Mouse (Mus musculus): ENCODE measurements at regions not wholly inside any gene's neighbourhood (a gene's known extent, or its start where the extent isn't known, plus 50 kb on each side); places are given as distances from the start of the nearest gene placed in this dataset.

- DNase-seq (ENCODE audit: low spot score in 2 of 2), result no peak
Observed at GRCm38 (mm10) chr14:71231223-71231815, 631.7 kb upstream of the Fam160b2 start.

- DNase-seq (ENCODE audit: low spot score in 2 of 2), result no peak
Observed at GRCm38 (mm10) chr14:71230484-71231188, 631.0 kb upstream of the Fam160b2 start.

- DNase-seq (ENCODE audit: low spot score in 2 of 2), result no peak
Observed at GRCm38 (mm10) chr14:71229955-71230354, 630.3 kb upstream of the Fam160b2 start.

- no peak for DNase-seq (ENCODE audit: low spot score in 2 of 2)
Observed at GRCm38 (mm10) chr14:71228894-71229446, 629.3 kb upstream of the Fam160b2 start.

GRCm38 (mm10) chr14:71217041-71217440 is 617.4 kb upstream of the Fam160b2 start:
- no peak for DNase-seq (ENCODE audit: low spot score in 2 of 2)

- no peak for DNase-seq (ENCODE audit: low spot score in 2 of 2)
Observed at GRCm38 (mm10) chr14:71211359-71211978, 611.8 kb upstream of the Fam160b2 start.

GRCm38 (mm10) chr14:71203459-71203858 is 603.8 kb upstream of the Fam160b2 start:
- no peak for DNase-seq (ENCODE audit: low spot score in 2 of 2)

GRCm38 (mm10) chr14:71200917-71201316 is 601.3 kb upstream of the Fam160b2 start:
- DNase-seq (ENCODE audit: low spot score in 2 of 2), result no peak

GRCm38 (mm10) chr14:71199178-71199879 is 599.7 kb upstream of the Fam160b2 start:
- peak in 1 of 2 experiments; percentile 24 for DNase-seq (ENCODE audit: low spot score in 2 of 2)

GRCm38 (mm10) chr14:71194219-71194618 is 594.6 kb upstream of the Fam160b2 start:
- no peak for DNase-seq (ENCODE audit: low spot score in 2 of 2)

- DNase-seq (ENCODE audit: low spot score in 2 of 2), result no peak
Observed at GRCm38 (mm10) chr14:71192486-71192885, 592.9 kb upstream of the Fam160b2 start.

- DNase-seq (ENCODE audit: low spot score in 2 of 2), result no peak
Observed at GRCm38 (mm10) chr14:71189360-71189759, 589.7 kb upstream of the Fam160b2 start.

GRCm38 (mm10) chr14:71177341-71177740 is 577.7 kb upstream of the Fam160b2 start:
- DNase-seq (ENCODE audit: low spot score in 2 of 2), result no peak

GRCm38 (mm10) chr14:71174175-71174574 is 574.5 kb upstream of the Fam160b2 start:
- no peak for DNase-seq (ENCODE audit: low spot score in 2 of 2)

- no peak for DNase-seq (ENCODE audit: low spot score in 2 of 2)
Observed at GRCm38 (mm10) chr14:71159556-71159955, 559.9 kb upstream of the Fam160b2 start.

- no peak for DNase-seq (ENCODE audit: low spot score in 2 of 2)
Observed at GRCm38 (mm10) chr14:71142465-71142864, 542.8 kb upstream of the Fam160b2 start.

- peak; percentile 61 to 66 for DNase-seq (ENCODE audit: low spot score in 2 of 2)
Observed at GRCm38 (mm10) chr14:71129771-71130211, 530.2 kb upstream of the Fam160b2 start.

- no peak for DNase-seq (ENCODE audit: low spot score in 2 of 2)
Observed at GRCm38 (mm10) chr14:71128495-71128894, 528.9 kb upstream of the Fam160b2 start.

- DNase-seq (ENCODE audit: low spot score in 2 of 2), result no peak
Observed at GRCm38 (mm10) chr14:71118681-71119080, 519.0 kb upstream of the Fam160b2 start.

GRCm38 (mm10) chr14:71115798-71116432 is 516.3 kb upstream of the Fam160b2 start:
- DNase-seq (ENCODE audit: low spot score in 2 of 2), result no peak

All from adrenal gland, adult 18-20 months (tissue).